Mouse (Mus musculus): ENCODE results near the gene Kcnd3. TPM values are rescaled to one million over a fixed set of nuclear protein-coding genes. Genes with fewer than 3 reads are reported as not detected.

The Kcnd3 gene
- total RNA-seq, 1 experiment from 2014 or later: 1.2 TPM

DNA sequence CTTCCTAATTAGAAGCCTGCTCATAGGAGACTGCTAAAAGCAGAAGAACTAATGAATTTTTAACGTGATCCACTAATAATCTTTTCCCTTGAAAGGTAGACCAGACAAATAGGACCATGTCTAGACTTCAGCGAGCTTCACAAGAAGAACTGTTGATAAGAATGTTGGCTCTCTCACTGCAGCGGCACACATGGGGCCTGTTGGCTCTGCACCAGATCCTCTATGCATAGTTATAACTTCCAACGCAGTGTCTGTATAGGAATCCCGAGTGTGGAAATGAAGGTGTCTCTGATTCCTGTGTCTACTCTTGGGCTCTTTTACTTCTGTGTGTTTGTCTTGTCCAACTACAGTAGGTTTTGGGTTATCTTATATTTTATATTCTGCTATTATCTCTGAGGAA, 150.8 kb downstream of the Kcnd3 start:
- no peak for ATAC-seq (replicated peaks in 1 of 2; ENCODE audit: insufficient read depth in 1 of 2, low FRiP score in 2 of 2, low TSS enrichment in 1 of 2, low read depth in 1 of 2, poor library complexity in 2 of 2, severe bottlenecking in 2 of 2)

DNA sequence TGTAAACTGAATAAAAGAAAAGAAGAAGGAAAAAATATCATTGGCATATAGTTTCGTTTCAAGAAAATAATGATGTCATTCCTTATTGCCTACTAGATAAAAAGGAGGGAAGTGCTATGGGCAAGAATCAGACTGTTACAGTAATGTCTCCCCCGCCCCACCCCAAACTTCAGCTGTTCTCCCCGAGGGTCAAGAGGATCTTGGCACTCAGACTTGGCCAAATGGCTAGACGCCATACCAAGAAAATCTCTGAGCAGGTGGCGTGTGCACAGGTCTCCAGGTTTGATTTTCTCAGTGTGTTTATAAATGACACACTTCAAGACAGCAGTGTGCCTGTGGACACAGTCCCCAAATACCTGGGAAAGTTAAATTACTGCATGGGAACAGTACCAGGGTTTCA, 153.6 kb downstream of the Kcnd3 start:
- no peak for ATAC-seq (replicated peaks in 1 of 2; ENCODE audit: insufficient read depth in 1 of 2, low FRiP score in 2 of 2, low TSS enrichment in 1 of 2, low read depth in 1 of 2, poor library complexity in 2 of 2, severe bottlenecking in 2 of 2)

- ATAC-seq (replicated peaks in 1 of 2; ENCODE audit: insufficient read depth in 1 of 2, low FRiP score in 2 of 2, low TSS enrichment in 1 of 2, low read depth in 1 of 2, poor library complexity in 2 of 2, severe bottlenecking in 2 of 2): no peak
Observed at GRCm38 (mm10) chr3:105608857-105609256, 156.7 kb downstream of the Kcnd3 start.

DNA sequence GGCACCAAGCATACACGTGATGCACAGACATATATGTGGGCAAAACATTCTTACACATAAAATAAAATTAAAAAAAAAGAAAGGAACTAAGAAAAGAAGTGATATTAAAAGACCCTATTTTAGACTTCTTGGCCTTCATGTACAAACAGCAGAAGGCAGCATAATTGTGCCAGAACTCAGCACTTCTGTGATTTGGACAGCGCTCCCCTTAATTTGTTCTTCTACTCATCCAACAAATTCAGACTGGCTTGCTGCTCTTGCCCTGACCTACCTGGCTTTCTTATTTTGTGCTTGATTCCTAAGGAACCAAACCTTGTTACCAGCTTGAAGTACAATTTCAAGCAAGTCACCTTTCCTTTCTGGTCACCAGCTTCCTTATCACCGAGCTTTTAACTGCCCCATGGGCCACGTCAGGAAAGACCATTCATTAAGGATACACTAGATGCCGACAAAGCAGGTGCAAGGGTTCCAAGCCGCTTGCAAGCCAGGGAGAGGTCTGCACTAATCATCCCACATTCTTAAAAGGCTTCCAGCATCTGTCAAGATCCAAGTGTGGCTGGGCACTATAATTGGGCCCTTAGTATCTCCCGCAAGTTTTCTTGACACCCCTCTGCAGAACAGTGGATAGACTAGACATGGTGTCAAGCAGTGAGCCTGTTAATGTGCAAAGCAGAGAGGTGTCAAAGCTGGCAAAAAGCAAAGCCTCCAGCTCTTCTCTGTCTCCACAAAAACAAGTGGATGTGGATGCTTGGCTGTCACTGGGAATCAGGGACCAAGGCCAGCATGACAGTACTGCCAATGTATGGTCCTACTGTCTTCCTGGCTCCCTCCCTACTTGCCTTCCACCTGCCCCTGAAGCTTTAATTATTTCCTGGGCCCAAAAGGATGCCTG, 159.6 kb downstream of the Kcnd3 start:
- no peak for ATAC-seq (replicated peaks in 1 of 2; ENCODE audit: insufficient read depth in 1 of 2, low FRiP score in 2 of 2, low TSS enrichment in 1 of 2, low read depth in 1 of 2, poor library complexity in 2 of 2, severe bottlenecking in 2 of 2)

DNA sequence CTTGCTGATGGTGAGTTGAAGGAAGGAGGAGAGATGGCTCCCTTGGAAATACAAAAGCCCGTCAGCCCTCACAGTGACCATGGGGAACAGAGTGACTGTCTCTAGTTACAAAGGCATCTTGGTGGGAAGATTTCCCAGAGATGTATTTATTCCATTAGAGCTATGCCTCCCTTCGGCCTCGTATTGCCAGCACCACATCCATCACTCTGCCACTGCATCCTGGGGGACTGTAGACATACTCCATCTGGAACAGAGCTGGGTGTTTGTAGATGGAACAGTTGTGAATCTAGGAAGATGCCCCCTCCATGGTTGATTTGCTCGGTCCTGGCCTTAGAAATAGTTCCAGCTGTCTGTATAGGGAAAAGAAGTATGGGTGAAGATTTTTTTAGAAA, 160.3 kb downstream of the Kcnd3 start:
- ATAC-seq (replicated peaks in 1 of 2; ENCODE audit: insufficient read depth in 1 of 2, low FRiP score in 2 of 2, low TSS enrichment in 1 of 2, low read depth in 1 of 2, poor library complexity in 2 of 2, severe bottlenecking in 2 of 2): no peak

- ATAC-seq (replicated peaks in 1 of 2; ENCODE audit: insufficient read depth in 1 of 2, low FRiP score in 2 of 2, low TSS enrichment in 1 of 2, low read depth in 1 of 2, poor library complexity in 2 of 2, severe bottlenecking in 2 of 2): no peak
Observed at GRCm38 (mm10) chr3:105616861-105617743, 165.0 kb downstream of the Kcnd3 start.

GRCm38 (mm10) chr3:105621154-105621553, 169.0 kb downstream of the Kcnd3 start:
- no peak for ATAC-seq (replicated peaks in 1 of 2; ENCODE audit: insufficient read depth in 1 of 2, low FRiP score in 2 of 2, low TSS enrichment in 1 of 2, low read depth in 1 of 2, poor library complexity in 2 of 2, severe bottlenecking in 2 of 2)

- ATAC-seq (replicated peaks in 1 of 2; ENCODE audit: insufficient read depth in 1 of 2, low FRiP score in 2 of 2, low TSS enrichment in 1 of 2, low read depth in 1 of 2, poor library complexity in 2 of 2, severe bottlenecking in 2 of 2): no peak
Observed at GRCm38 (mm10) chr3:105623137-105623536, 171.0 kb downstream of the Kcnd3 start.

DNA sequence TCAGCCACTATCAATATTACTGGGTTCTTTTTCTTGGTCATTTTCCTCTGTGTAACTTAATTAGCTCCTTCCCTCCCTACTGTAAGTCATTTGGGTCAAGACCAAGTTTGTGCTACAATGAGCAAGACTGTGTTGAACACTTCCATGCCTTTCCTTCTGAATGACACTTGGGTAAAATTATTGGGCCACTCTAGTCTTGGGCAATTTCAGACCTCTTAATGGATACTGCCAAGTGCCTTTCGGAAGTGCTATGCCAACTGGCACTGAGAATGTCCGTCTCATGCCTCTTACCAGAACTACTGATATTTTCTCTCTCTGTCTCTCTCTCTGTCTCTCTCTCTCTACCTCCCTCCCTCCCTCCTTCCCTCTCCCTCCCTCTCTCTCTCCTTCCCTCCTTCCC, 173.8 kb downstream of the Kcnd3 start:
- no peak for ATAC-seq (replicated peaks in 1 of 2; ENCODE audit: insufficient read depth in 1 of 2, low FRiP score in 2 of 2, low TSS enrichment in 1 of 2, low read depth in 1 of 2, poor library complexity in 2 of 2, severe bottlenecking in 2 of 2)

DNA sequence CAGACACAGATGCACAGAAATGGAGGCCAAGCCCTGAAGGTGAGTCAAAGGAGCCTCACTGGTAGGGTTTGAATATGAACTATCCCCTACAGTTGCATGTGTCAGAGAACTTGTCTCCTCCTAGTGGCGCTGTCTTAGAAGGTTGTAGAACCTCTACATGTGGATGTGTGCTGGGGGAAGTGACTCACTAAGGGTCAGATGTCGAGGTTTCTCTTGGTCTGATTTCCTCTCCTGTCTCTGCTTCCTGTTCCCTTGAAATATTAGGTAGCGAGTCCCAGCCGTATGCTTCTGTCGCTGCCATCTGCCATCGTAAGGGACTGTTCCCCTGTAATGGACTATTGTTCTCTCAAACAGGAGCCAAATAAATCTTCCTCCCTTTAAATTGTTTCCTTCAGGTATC, 175.1 kb downstream of the Kcnd3 start:
- peak; percentile 48 to 73; a peak in 3 of 4 replicates for ATAC-seq (replicated peaks in 1 of 2; ENCODE audit: insufficient read depth in 1 of 2, low FRiP score in 2 of 2, low TSS enrichment in 1 of 2, low read depth in 1 of 2, poor library complexity in 2 of 2, severe bottlenecking in 2 of 2)

- ATAC-seq (replicated peaks in 1 of 2; ENCODE audit: insufficient read depth in 1 of 2, low FRiP score in 2 of 2, low TSS enrichment in 1 of 2, low read depth in 1 of 2, poor library complexity in 2 of 2, severe bottlenecking in 2 of 2): no peak
Observed at GRCm38 (mm10) chr3:105632296-105632695, 180.2 kb downstream of the Kcnd3 start.

GRCm38 (mm10) chr3:105633021-105633420, 180.9 kb downstream of the Kcnd3 start:
- ATAC-seq (replicated peaks in 1 of 2; ENCODE audit: insufficient read depth in 1 of 2, low FRiP score in 2 of 2, low TSS enrichment in 1 of 2, low read depth in 1 of 2, poor library complexity in 2 of 2, severe bottlenecking in 2 of 2): no peak

- peak in 1 of 2 experiments; percentile 42; a peak in 1 of 4 replicates for ATAC-seq (replicated peaks in 1 of 2; ENCODE audit: insufficient read depth in 1 of 2, low FRiP score in 2 of 2, low TSS enrichment in 1 of 2, low read depth in 1 of 2, poor library complexity in 2 of 2, severe bottlenecking in 2 of 2)
Observed at GRCm38 (mm10) chr3:105642186-105642585, 190.1 kb downstream of the Kcnd3 start.

- no peak for ATAC-seq (replicated peaks in 1 of 2; ENCODE audit: insufficient read depth in 1 of 2, low FRiP score in 2 of 2, low TSS enrichment in 1 of 2, low read depth in 1 of 2, poor library complexity in 2 of 2, severe bottlenecking in 2 of 2)
Observed at GRCm38 (mm10) chr3:105643566-105643965, 191.4 kb downstream of the Kcnd3 start.

DNA sequence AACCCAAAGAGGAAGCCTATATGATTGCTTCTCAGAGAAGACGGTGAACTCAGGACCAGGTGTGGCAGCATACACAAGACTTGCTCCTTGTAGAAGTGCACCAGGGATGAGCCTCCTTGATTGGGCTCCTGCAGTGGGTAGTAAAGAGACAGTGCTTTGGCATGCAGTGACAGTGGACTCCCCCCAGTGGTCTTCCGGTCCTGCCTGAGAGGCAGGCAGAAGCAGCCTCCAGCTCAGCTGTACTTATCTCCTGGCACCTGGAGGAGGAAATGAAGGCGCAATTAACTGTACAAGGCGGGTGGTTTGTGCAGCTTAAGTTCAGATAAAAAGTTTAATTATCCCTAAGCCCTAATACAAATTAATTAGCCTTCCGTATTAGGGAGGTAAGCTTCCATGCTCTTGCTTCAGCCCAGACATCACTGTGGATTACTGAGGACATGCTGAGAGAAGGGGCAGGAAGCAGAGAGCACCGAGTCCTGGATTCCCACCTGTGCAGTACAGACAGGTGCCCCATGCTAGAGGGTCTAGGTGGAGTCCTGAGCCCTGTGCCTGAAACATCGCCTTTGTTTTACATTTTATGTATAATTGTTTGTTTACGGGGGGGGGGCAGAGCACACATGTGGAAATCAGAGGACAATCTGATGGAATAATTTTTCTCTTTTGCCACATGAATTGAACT, 196.9 kb downstream of the Kcnd3 start:
- no peak for ATAC-seq (replicated peaks in 1 of 2; ENCODE audit: insufficient read depth in 1 of 2, low FRiP score in 2 of 2, low TSS enrichment in 1 of 2, low read depth in 1 of 2, poor library complexity in 2 of 2, severe bottlenecking in 2 of 2)

DNA sequence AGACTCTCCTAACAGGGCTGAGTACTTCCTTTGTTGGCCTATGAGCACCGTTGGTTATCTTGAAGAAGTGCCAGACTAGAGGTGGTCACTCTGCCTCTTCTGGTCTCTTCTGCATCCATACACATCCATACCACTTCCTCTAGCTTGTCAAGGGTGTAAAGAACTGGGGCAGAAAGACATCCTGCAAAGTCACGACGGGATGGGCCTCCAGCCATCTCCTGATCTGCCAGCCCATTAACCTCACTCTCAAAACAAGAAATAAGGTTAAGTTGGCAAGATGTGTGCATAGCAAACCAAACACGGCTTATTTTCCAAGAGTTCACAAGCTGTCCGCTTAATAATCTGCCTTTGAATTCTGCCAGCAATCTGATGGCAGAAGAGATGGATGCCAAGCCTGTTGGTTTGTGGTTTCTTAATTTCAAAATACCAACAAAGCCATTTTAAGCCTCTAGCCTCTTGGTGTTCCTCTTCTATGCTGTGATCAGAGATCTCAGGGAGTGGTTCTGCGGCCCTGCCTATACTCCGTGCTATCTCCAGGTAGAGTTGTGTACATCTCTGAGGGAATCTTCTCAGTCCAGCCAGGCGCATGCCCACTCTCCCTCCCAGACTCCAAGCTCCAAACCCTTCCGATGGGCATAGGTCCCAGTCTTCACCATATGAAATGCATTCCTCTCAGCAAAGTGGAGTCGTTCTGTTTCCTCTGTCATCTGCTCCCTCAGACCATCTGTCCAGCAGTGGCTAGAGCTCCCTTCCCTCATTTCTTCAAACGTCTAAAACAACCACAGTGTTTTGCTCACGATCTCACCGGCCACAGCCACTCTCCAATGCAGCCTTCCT, 201.6 kb downstream of the Kcnd3 start:
- ATAC-seq (replicated peaks in 1 of 2; ENCODE audit: insufficient read depth in 1 of 2, low FRiP score in 2 of 2, low TSS enrichment in 1 of 2, low read depth in 1 of 2, poor library complexity in 2 of 2, severe bottlenecking in 2 of 2): peak; percentile 51 to 72; a peak in 3 of 4 replicates

GRCm38 (mm10) chr3:105655031-105655585, 203.0 kb downstream of the Kcnd3 start:
- ATAC-seq (replicated peaks in 1 of 2; ENCODE audit: insufficient read depth in 1 of 2, low FRiP score in 2 of 2, low TSS enrichment in 1 of 2, low read depth in 1 of 2, poor library complexity in 2 of 2, severe bottlenecking in 2 of 2): no peak

Measured in hematopoietic stem cell, adult 5-6 weeks (primary cell).